Mouse (Mus musculus): ENCODE measurements around the gene Mief2. TPM values are rescaled to one million over a fixed set of nuclear protein-coding genes. Genes with fewer than 3 reads are reported as not detected.

Gene Mief2
- polyA plus RNA-seq, 1 experiment: 12.8 TPM

DNA sequence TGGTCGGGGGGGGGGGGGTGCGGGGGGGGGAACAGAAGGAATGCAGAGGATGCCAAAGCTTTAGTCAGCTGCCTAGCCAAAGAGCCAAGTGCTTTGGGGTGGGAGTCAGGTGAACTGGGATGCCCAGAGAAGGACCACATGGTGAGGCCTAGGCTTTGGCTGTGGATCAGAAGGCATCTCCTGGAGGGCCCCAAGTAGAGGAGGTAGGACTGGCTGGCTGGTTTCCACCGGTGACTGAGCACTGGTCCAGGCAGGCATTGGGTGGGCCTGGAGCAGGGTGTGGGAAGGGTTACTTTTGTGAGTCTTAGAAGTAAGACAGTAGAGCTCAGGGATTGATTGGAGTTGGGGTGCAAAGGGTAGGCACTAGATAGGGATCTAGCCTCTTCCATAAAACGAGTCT, 26.6 kb upstream of the Mief2 start:
- peaks cover 8% of the 10 kb centered on the region; the same call in 1 of the 2 replicates for H3K36me3 ChIP-seq (ENCODE audit: control insufficient read depth, insufficient read depth, low read length)
- no peak overlapping the region for H3K27ac ChIP-seq (ENCODE audit: insufficient read depth, low read length)
- TF ChIP-seq POLR2A (IDR thresholded peaks at IDR 0.05; ENCODE audit: low read depth, low read length) (no peak), CTCF (IDR thresholded peaks at IDR 0.05; ENCODE audit: extremely low read depth, insufficient read depth, insufficient read length, insufficient replicate concordance) (no peak)
- no peak overlapping the region for H3K4me3 ChIP-seq (ENCODE audit: extremely low read depth, insufficient read depth, insufficient read length)
- no peak for DNase-seq (ENCODE audit: low read depth in 1 of 2, low spot score in 2 of 2)
- 78% methylated on average over 4 of the region's 4 CpGs for WGBS
- H3K27me3 ChIP-seq (ENCODE audit: control insufficient read depth, insufficient read depth, low read length): no peaks in the 10 kb centered on the region
- H3K4me1 ChIP-seq (ENCODE audit: control insufficient read depth, insufficient read depth, insufficient read length): peaks cover 6% of the 10 kb centered on the region; the same call in 1 of the 2 replicates

DNA sequence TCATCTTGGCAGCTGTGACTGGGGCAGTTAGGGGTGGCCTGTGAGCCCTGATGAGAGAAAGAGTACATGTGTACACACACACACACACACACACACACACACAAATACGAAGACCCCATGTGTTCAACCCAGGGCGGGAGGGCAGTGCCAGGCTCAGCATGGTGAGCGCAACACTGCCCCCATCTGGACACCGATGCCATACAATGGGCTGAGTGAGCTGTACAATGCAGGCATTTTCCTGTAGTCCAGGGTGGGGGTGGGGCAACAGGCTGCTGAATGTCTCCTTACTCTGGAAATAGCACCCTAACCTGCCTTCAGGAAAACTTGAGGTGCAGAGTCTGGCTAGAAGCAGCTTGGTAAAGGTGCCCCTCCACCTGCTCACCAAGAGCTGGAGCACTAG, 25.1 kb upstream of the Mief2 start:
- Histone ChIP-seq H3K36me3 (ENCODE audit: control insufficient read depth, insufficient read depth, low read length) (peaks cover 18% of the 10 kb centered on the region), H3K27me3 (ENCODE audit: control insufficient read depth, insufficient read depth, low read length) (no peaks in the 10 kb centered on the region), H3K27ac (ENCODE audit: insufficient read depth, low read length) (no peak overlapping the region), H3K4me3 (ENCODE audit: extremely low read depth, insufficient read depth, insufficient read length) (no peak overlapping the region), H3K4me1 (ENCODE audit: control insufficient read depth, insufficient read depth, insufficient read length) (peaks cover 6% of the 10 kb centered on the region; the same call in 1 of the 2 replicates)
- TF ChIP-seq POLR2A (IDR thresholded peaks at IDR 0.05; ENCODE audit: low read depth, low read length) (no peak), CTCF (IDR thresholded peaks at IDR 0.05; ENCODE audit: extremely low read depth, insufficient read depth, insufficient read length, insufficient replicate concordance) (peak; percentile 69; the same call in 1 of the 2 replicates)
- WGBS: 40% methylated on average over 4 of the region's 4 CpGs
- peak in 1 of 2 experiments; percentile 58 for DNase-seq (ENCODE audit: low read depth in 1 of 2, low spot score in 2 of 2)

DNA sequence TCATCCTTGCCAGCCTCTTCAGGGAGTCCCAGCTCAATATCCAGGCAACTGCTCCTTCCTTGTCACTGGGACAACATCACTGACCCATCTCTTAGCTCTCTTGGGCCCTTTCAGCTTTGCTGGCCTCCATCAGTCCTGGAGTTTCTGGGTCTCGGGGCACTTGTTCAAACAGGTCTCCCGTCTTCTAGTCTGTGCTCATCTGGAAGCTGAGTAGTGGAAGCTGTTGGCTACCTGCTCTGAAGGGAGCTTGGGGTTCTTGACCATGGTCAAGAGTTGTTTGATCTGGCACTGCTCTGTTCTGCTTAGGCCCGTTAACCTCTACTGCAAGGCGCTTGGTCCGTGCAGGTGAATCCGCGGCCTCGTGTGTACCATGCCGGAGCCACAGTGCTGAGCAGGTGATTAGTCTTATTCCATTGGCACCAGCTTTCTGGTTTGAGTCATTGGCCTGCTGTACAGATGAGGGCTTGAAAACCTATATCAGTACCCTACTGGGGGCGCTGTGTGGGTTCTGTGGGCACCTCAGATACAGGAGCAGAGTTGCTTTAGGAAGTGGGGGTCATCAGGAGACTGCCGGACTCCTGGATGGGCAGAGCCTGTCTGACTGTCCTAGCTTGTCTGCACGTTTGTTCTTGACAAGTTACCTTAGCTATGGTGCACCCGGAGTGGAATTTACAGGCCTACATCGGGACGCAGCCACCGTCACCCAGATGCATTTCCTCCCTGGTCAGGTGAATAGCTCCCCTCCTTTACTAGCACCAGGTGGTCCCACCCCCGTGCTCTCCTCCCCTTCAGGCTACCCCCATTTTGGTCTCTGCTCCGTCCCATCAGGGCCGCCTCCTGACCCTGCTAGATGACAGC, 23.9 kb upstream of the Mief2 start:
- Histone ChIP-seq H3K27ac (ENCODE audit: insufficient read depth, low read length) (no peak overlapping the region), H3K36me3 (ENCODE audit: control insufficient read depth, insufficient read depth, low read length) (peaks cover 22% of the 10 kb centered on the region), H3K4me3 (ENCODE audit: extremely low read depth, insufficient read depth, insufficient read length) (no peak overlapping the region), H3K4me1 (ENCODE audit: control insufficient read depth, insufficient read depth, insufficient read length) (peaks cover 3% of the 10 kb centered on the region; the same call in 1 of the 2 replicates), H3K27me3 (ENCODE audit: control insufficient read depth, insufficient read depth, low read length) (no peaks in the 10 kb centered on the region)
- TF ChIP-seq CTCF (IDR thresholded peaks at IDR 0.05; ENCODE audit: extremely low read depth, insufficient read depth, insufficient read length, insufficient replicate concordance): no peak
- no peak for TF ChIP-seq POLR2A (IDR thresholded peaks at IDR 0.05; ENCODE audit: low read depth, low read length)
- WGBS: 96% methylated on average over 19 of the region's 19 CpGs
- peak in 1 of 2 experiments; percentile 2 for DNase-seq (ENCODE audit: low read depth in 1 of 2, low spot score in 2 of 2)

DNA sequence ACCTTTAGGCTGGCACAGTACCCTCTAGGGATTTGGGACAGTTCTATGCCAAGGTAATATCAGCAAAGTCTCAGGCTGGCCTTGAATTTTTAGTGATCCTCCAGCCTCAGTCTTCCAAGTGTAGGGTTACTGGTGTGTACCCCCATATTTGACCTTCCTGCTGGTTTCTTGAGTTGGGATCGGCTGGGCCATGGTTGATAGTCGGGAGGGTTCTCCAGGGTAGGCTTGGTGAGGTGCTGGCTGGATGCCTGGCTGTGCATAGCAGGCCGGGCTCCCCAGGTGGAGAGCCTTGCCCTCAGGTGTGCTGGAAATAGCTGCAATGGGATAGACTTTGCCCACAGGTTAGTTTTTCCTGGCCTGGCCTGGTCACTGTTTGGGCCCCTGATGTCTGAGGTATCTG, 22.9 kb upstream of the Mief2 start:
- H3K4me1 ChIP-seq (ENCODE audit: control insufficient read depth, insufficient read depth, insufficient read length): peaks cover 3% of the 10 kb centered on the region; the same call in 1 of the 2 replicates

DNA sequence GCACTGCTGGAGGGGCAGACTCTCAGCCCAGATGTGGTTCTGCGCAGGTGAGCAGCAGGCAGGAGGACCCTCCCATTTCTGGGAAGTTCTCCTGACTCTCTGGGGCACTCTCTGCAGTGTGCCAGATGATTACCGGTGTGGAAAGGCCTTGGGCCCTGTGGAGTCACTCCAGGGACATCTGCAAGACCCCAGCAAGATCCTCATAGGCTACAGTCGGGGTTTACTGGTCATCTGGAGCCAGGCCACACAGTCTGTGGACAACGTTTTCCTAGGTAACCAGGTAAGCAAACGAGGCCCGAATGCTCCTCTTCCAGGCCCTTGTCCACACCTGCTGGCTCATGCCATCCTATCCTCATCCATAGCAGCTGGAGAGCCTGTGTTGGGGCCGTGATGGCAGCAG, 22.1 kb upstream of the Mief2 start:
- Histone ChIP-seq H3K27ac (ENCODE audit: insufficient read depth, low read length) (no peak overlapping the region), H3K36me3 (ENCODE audit: control insufficient read depth, insufficient read depth, low read length) (peaks cover 25% of the 10 kb centered on the region), H3K4me1 (ENCODE audit: control insufficient read depth, insufficient read depth, insufficient read length) (peaks cover 3% of the 10 kb centered on the region; the same call in 1 of the 2 replicates), H3K4me3 (ENCODE audit: extremely low read depth, insufficient read depth, insufficient read length) (no peak overlapping the region), H3K27me3 (ENCODE audit: control insufficient read depth, insufficient read depth, low read length) (no peaks in the 10 kb centered on the region)
- 89% methylated on average over 7 of the region's 7 CpGs for WGBS
- peak in 1 of 2 experiments; percentile 1 for DNase-seq (ENCODE audit: low read depth in 1 of 2, low spot score in 2 of 2)
- TF ChIP-seq POLR2A (IDR thresholded peaks at IDR 0.05; ENCODE audit: low read depth, low read length): no peak
- no peak for TF ChIP-seq CTCF (IDR thresholded peaks at IDR 0.05; ENCODE audit: extremely low read depth, insufficient read depth, insufficient read length, insufficient replicate concordance)

More for the DNA sequence above, 22.9 kb upstream of the Mief2 start:
- WGBS: 92% methylated on average over 3 of the region's 3 CpGs
- TF ChIP-seq POLR2A (IDR thresholded peaks at IDR 0.05; ENCODE audit: low read depth, low read length) (no peak), CTCF (IDR thresholded peaks at IDR 0.05; ENCODE audit: extremely low read depth, insufficient read depth, insufficient read length, insufficient replicate concordance) (no peak)
- Histone ChIP-seq H3K27me3 (ENCODE audit: control insufficient read depth, insufficient read depth, low read length) (no peaks in the 10 kb centered on the region), H3K4me3 (ENCODE audit: extremely low read depth, insufficient read depth, insufficient read length) (no peak overlapping the region), H3K36me3 (ENCODE audit: control insufficient read depth, insufficient read depth, low read length) (peaks cover 25% of the 10 kb centered on the region), H3K27ac (ENCODE audit: insufficient read depth, low read length) (no peak overlapping the region)
- peak in 1 of 2 experiments; percentile 2 for DNase-seq (ENCODE audit: low read depth in 1 of 2, low spot score in 2 of 2)

DNA sequence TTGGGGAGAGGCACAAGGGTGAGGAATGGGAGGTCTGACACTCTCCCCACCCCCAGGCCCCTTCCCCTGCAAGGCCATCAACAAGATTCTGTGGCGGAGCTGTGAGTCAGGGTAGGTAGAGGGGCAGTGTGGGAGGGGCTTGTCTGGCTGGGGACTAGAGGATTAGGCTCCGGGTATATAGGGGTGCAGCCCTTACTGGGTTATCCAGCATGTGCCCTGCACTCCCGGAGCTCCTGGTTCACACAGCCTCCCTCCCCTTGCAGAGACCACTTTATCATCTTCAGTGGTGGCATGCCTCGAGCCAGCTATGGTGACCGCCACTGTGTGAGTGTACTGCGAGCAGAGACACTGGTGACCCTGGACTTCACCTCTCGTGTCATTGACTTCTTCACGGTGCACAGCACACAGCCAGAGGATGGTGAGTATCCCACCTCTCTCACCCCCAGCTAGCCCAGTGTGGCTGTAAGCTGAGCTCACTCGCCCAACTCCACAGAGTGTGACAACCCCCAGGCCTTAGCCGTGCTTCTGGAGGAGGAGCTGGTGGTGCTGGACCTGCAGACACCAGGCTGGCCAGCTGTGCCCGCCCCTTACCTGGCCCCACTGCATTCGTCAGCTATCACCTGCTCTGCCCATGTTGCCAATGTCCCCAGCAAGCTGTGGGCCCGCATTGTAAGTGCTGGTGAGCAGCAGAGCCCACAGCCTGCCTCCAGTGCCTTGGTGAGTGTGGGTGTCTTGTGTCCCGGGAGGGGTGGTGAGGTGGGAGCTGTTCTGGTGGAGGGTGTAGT, 21.3 kb upstream of the Mief2 start:
- Histone ChIP-seq H3K4me3 (ENCODE audit: extremely low read depth, insufficient read depth, insufficient read length) (no peak overlapping the region), H3K36me3 (ENCODE audit: control insufficient read depth, insufficient read depth, low read length) (peaks cover 31% of the 10 kb centered on the region), H3K27ac (ENCODE audit: insufficient read depth, low read length) (no peak overlapping the region), H3K4me1 (ENCODE audit: control insufficient read depth, insufficient read depth, insufficient read length) (peaks cover 3% of the 10 kb centered on the region; the same call in 1 of the 2 replicates), H3K27me3 (ENCODE audit: control insufficient read depth, insufficient read depth, low read length) (no peaks in the 10 kb centered on the region)
- TF ChIP-seq CTCF (IDR thresholded peaks at IDR 0.05; ENCODE audit: extremely low read depth, insufficient read depth, insufficient read length, insufficient replicate concordance) (no peak), POLR2A (IDR thresholded peaks at IDR 0.05; ENCODE audit: low read depth, low read length) (no peak)
- DNase-seq (ENCODE audit: low read depth in 1 of 2, low spot score in 2 of 2): peak in 1 of 2 experiments; percentile 2
- WGBS: 93% methylated on average over 14 of the region's 14 CpGs
